Mouse (Mus musculus) kidney, adult 18-20 months (tissue): Measurements from ENCODE around the gene Uxt.

ENCODE experiments used
- DNase-seq: peaks from one replicate; pipeline ENCODE4 v3.0.0; 2021

The Uxt gene

GRCm38 (mm10) chrX:20961477-20962378 is at the start of gene Uxt:
Gene Uxt, minus strand, starts transcription at chrX:20962017.
- DNase-seq: peak; percentile 88

- no peak for DNase-seq
Measured at GRCm38 (mm10) chrX:20980901-20981300, 19.1 kb upstream of the Uxt start.

GRCm38 (mm10) chrX:20950191-20950880 is 11.5 kb downstream of the Uxt start, which contains the start of gene Elk1:
Gene Elk1, minus strand, starts transcription at chrX:20950608.
- peak; percentile 81 for DNase-seq

- peak; percentile 60 for DNase-seq
Measured at GRCm38 (mm10) chrX:20946055-20946454, 15.8 kb downstream of the Uxt start.

GRCm38 (mm10) chrX:20931963-20932362 is 29.9 kb downstream of the Uxt start:
- no peak for DNase-seq

- no peak for DNase-seq
Measured at GRCm38 (mm10) chrX:20931364-20931763, 30.5 kb downstream of the Uxt start, which contains the start of gene Cfp. Gene Cfp, minus strand, starts transcription at chrX:20931555.

GRCm38 (mm10) chrX:20929859-20930258 is 32.0 kb downstream of the Uxt start:
- DNase-seq: no peak

- DNase-seq: no peak
Measured at GRCm38 (mm10) chrX:20924976-20925375, 36.8 kb downstream of the Uxt start.

GRCm38 (mm10) chrX:20923506-20923905 is 38.3 kb downstream of the Uxt start:
- no peak for DNase-seq

- no peak for DNase-seq
Measured at GRCm38 (mm10) chrX:20921366-20921765, 40.5 kb downstream of the Uxt start.

GRCm38 (mm10) chrX:20920844-20921364 is 40.9 kb downstream of the Uxt start, which contains the start of gene Syn1:
Gene Syn1, minus strand, starts transcription at chrX:20921004.
- peak; percentile 65 for DNase-seq

GRCm38 (mm10) chrX:20920249-20920843 is 41.5 kb downstream of the Uxt start:
- DNase-seq: peak; percentile 7

- no peak for DNase-seq
Measured at GRCm38 (mm10) chrX:20915075-20915474, 46.7 kb downstream of the Uxt start.

- DNase-seq: no peak
Measured at GRCm38 (mm10) chrX:20913726-20914125, 48.1 kb downstream of the Uxt start.

- no peak for DNase-seq
Measured at GRCm38 (mm10) chrX:20910074-20910473, 51.7 kb downstream of the Uxt start.
